Mouse (Mus musculus): Measurements from ENCODE around the gene Ofcc1. TPM values are rescaled to one million over a fixed set of nuclear protein-coding genes. Genes with fewer than 3 reads are reported as not detected.

Gene Ofcc1
- not detected for polyA plus RNA-seq (2017; shearing (Covaris generic))

DNA sequence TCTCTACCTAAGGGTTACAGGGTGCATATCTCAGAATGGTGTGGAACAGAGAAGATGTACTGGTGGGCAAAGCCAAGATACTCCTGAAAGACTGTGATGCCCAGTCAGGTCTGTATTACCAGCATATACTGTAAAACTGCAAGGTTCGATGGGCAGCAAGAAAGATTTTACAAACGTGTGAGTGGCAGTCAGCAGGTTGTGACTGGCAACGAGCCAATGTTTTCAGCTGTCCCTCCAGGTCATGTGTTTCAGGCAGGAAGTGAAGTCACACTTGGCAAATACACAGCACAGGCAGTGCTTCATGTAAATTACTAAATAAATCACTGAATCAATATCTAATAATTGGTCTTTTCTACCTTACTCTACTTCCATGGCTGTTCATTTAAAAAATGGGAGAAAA, at the start of gene Ofcc1:
Gene Ofcc1 (minus strand): TSS at position 163 of the 400 bp plus-strand sequence.

